Mouse (Mus musculus) stomach, embryonic 14.5 days (tissue): Measurements from ENCODE around the gene Gm39566. TPM values are rescaled to one million over a fixed set of nuclear protein-coding genes. Genes with fewer than 3 reads are reported as not detected.
A peak's percentile ranks its signal among the peaks of the same experiment; 100 is the strongest.

Experiments used
- ATAC-seq: fragments of 200-750 bp; cut with Nextera tagmentation; 2 replicates; pipeline ENCODE4 v1.8.0; 2017; ENCODE audit warnings: low read depth, moderate TSS enrichment; ENCODE audit not compliant: insufficient number of reproducible peaks, insufficient read depth, low FRiP score
- H3K27ac ChIP-seq: fragments of 300-500 bp; sonication (generic); 2 replicates; pipeline ENCODE4 v1.5.1; 2014; ENCODE audit warnings: mild to moderate bottlenecking, low read length, moderate library complexity, mixed read lengths
- H3K27me3 ChIP-seq: fragments of 300-500 bp; sonication (generic); 2 replicates; pipeline ENCODE4 v1.6.1; 2014; ENCODE audit warnings: low read length, control low read depth, mixed read lengths; ENCODE audit not compliant: control insufficient read depth, insufficient read depth
- H3K36me3 ChIP-seq: fragments of 300-500 bp; sonication (generic); 2 replicates; pipeline ENCODE4 v1.6.1; 2014; ENCODE audit warnings: mild to moderate bottlenecking, control low read depth, low read length, moderate library complexity, mixed read lengths; ENCODE audit not compliant: control insufficient read depth, insufficient read depth
- H3K4me1 ChIP-seq: fragments of 300-500 bp; sonication (generic); 2 replicates; pipeline ENCODE4 v1.6.1; 2014; ENCODE audit warnings: low read length, control low read depth, mixed read lengths; ENCODE audit not compliant: control insufficient read depth, insufficient read depth
- H3K4me2 ChIP-seq: fragments of 300-500 bp; sonication (generic); replicated peaks from 2 replicates; pipeline ENCODE4 v1.6.1; 2014; ENCODE audit warnings: low read depth, low read length, control low read depth
- H3K4me3 ChIP-seq: fragments of 300-500 bp; sonication (generic); 2 replicates; pipeline ENCODE4 v1.5.1; 2014; ENCODE audit warnings: low read depth, low read length, control low read depth
- H3K9ac ChIP-seq: fragments of 300-500 bp; sonication (generic); replicated peaks from 2 replicates; pipeline ENCODE4 v1.6.1; 2014; ENCODE audit warnings: low read depth, mild to moderate bottlenecking, control low read depth, low read length, moderate library complexity, mixed read lengths
- H3K9me3 ChIP-seq: fragments of 300-500 bp; sonication (generic); 2 replicates; pipeline ENCODE4 v1.6.1; 2016; ENCODE audit warnings: low read depth, low read length, control low read depth; ENCODE audit not compliant: control insufficient read depth
- WGBS: fragments of 180-500 bp; shearing (Covaris S2); extraction: QIAGEN DNeasy Blood & Tissue Kit; methylation state at CpG from one replicate; pipeline ENCODE4 v1.1.7; 2014; 5-methylcytosine and 5-hydroxymethylcytosine counted together
- polyA plus RNA-seq: library from polyadenylated mRNA; unstranded; fragments of >200 nt; fragmentation: Nextera tagmentation; extraction: Ambion mirVana; gene quantifications from 2 replicates; pipeline ENCODE4 v1.2.1, GENCODE M21; 2014

The Gm39566 gene
- polyA plus RNA-seq, 1 experiment from 2014 or later = not detected

- Histone ChIP-seq H3K36me3 (no peaks in the 10 kb centered on the region), H3K9me3 (no peaks in the 10 kb centered on the region), H3K4me2 (no peak overlapping the region), H3K9ac (no peak overlapping the region), H3K4me1 (peaks cover 29% of the 10 kb centered on the region), H3K4me3 (no peak overlapping the region), H3K27me3 (no peaks in the 10 kb centered on the region; the same call in 1 of the 2 replicates), H3K27ac (no peak overlapping the region)
- no peak for ATAC-seq
- 77% methylated on average over 7 of the region's 7 CpGs for WGBS
Measured at GRCm38 (mm10) chr11:69797924-69798323, 17.2 kb downstream of the Gm39566 start.

GRCm38 (mm10) chr11:69795983-69796435 lies 19.1 kb downstream of the Gm39566 start:
- Histone ChIP-seq H3K36me3 (no peaks in the 10 kb centered on the region), H3K4me2 (peak overlapping the region; percentile 95), H3K27ac (no peak overlapping the region), H3K9ac (no peak overlapping the region), H3K9me3 (no peaks in the 10 kb centered on the region), H3K4me3 (peak overlapping the region; percentile 44), H3K27me3 (no peaks in the 10 kb centered on the region), H3K4me1 (peaks cover 17% of the 10 kb centered on the region)
- WGBS = 2% methylated on average over 13 of the region's 13 CpGs
- no peak for ATAC-seq

GRCm38 (mm10) chr11:69795168-69795982 lies 19.7 kb downstream of the Gm39566 start, which contains the start of gene Chrnb1:
TSS of gene Chrnb1 (minus strand) at chr11:69795943.
- Histone ChIP-seq H3K27ac (no peak within 1 kb of the TSS), H3K36me3 (no peaks in the 10 kb centered on the region)

GRCm38 (mm10) chr11:69793429-69793828 lies 21.7 kb downstream of the Gm39566 start:
- Histone ChIP-seq H3K4me3 (no peak overlapping the region), H3K27ac (no peak overlapping the region), H3K36me3 (no peaks in the 10 kb centered on the region), H3K27me3 (no peaks in the 10 kb centered on the region), H3K4me1 (no peaks in the 10 kb centered on the region; the same call in 1 of the 2 replicates), H3K9me3 (no peaks in the 10 kb centered on the region), H3K9ac (no peak overlapping the region), H3K4me2 (no peak overlapping the region)
- 66% methylated on average over 5 of the region's 5 CpGs for WGBS
- ATAC-seq = no peak

More at GRCm38 (mm10) chr11:69795168-69795982, 19.7 kb downstream of the Gm39566 start, which contains the start of gene Chrnb1:
- Histone ChIP-seq H3K4me3 (peak within 1 kb of the TSS; percentile 44), H3K4me2 (peak within 1 kb of the TSS; percentile 95), H3K9me3 (no peaks in the 10 kb centered on the region), H3K27me3 (no peaks in the 10 kb centered on the region), H3K9ac (0 out of 2 replicates have a peak within 1 kb of the TSS, but pooled peaks have one; percentile 28), H3K4me1 (peaks cover 15% of the 10 kb centered on the region)
- WGBS = 1% methylated on average over 52 of the region's 52 CpGs
- peak; percentile 97 for ATAC-seq

GRCm38 (mm10) chr11:69791420-69791819 lies 23.7 kb downstream of the Gm39566 start:
- no peaks in the 10 kb centered on the region; the same call in 1 of the 2 replicates for H3K4me1 ChIP-seq
- no peak overlapping the region for H3K4me3 ChIP-seq
- no peaks in the 10 kb centered on the region for H3K36me3 ChIP-seq
- H3K9ac ChIP-seq = no peak overlapping the region
- WGBS = 69% methylated on average over 5 of the region's 5 CpGs
- H3K27ac ChIP-seq = no peak overlapping the region
- H3K4me2 ChIP-seq = no peak overlapping the region
- no peak for ATAC-seq
- no peaks in the 10 kb centered on the region for H3K27me3 ChIP-seq
- no peaks in the 10 kb centered on the region for H3K9me3 ChIP-seq

- Histone ChIP-seq H3K9me3 (no peaks in the 10 kb centered on the region), H3K4me3 (no peak overlapping the region), H3K27me3 (no peaks in the 10 kb centered on the region), H3K27ac (no peak overlapping the region), H3K9ac (no peak overlapping the region), H3K4me2 (no peak overlapping the region), H3K4me1 (peaks cover 3% of the 10 kb centered on the region; the same call in 1 of the 2 replicates), H3K36me3 (no peaks in the 10 kb centered on the region)
- 60% methylated on average over 5 of the region's 5 CpGs for WGBS
- no peak for ATAC-seq
Measured at GRCm38 (mm10) chr11:69789431-69789830, 25.7 kb downstream of the Gm39566 start.

GRCm38 (mm10) chr11:69787306-69787705 lies 27.8 kb downstream of the Gm39566 start:
- no peaks in the 10 kb centered on the region for H3K27me3 ChIP-seq
- H3K36me3 ChIP-seq = no peaks in the 10 kb centered on the region
- H3K4me2 ChIP-seq = no peak overlapping the region
- H3K4me3 ChIP-seq = no peak overlapping the region
- H3K4me1 ChIP-seq = peaks cover 3% of the 10 kb centered on the region; the same call in 1 of the 2 replicates
- no peak overlapping the region for H3K9ac ChIP-seq
- no peaks in the 10 kb centered on the region for H3K9me3 ChIP-seq
- H3K27ac ChIP-seq = no peak overlapping the region
- WGBS = 87% methylated on average over 5 of the region's 5 CpGs
- no peak for ATAC-seq

GRCm38 (mm10) chr11:69784793-69785272 lies 30.3 kb downstream of the Gm39566 start:
- Histone ChIP-seq H3K27ac (no peak overlapping the region), H3K9ac (no peak overlapping the region), H3K9me3 (no peaks in the 10 kb centered on the region), H3K27me3 (no peaks in the 10 kb centered on the region), H3K4me3 (0 out of 2 replicates have a peak overlapping the region, but pooled peaks have one; percentile 11), H3K36me3 (no peaks in the 10 kb centered on the region), H3K4me2 (peak overlapping the region; percentile 37), H3K4me1 (peaks cover 3% of the 10 kb centered on the region; the same call in 1 of the 2 replicates)
- peak; percentile 72; the same call in 1 of the 2 replicates for ATAC-seq
- 27% methylated on average over 15 of the region's 15 CpGs for WGBS
